In the genomic region with DNA sequence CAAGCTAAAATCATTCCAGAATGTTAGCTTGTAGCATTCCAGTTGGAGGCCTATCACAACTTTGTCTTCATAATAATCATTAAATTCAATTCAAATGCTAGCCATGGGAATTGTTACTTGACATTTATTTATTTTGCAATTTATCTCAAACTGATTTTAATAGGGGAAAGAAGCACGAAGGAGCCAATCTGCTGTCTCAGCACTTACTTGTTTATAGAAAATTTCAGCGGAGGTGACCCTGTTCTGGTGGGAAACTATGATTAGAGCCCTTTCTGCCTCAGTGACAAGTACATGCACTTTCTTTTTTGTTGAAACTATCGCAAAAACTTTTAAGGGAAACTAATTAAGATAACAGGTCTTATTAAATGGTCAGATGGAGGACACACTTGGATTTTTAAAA, we compare ENCODE assay signal across 24 mouse cellular contexts.
"Had no signal": no experiment of that assay in that cellular context is flagged by ENCODE, and none has a peak within 500 bp of the region (broad histone marks: within the 10 kb centered on the region; RNA-seq: fewer than 3 reads in every experiment).

No protein-coding gene starts in this region.

- H3K9me3 ChIP-seq: heart, embryonic 12.5 days; hindbrain, embryonic 13.5 days; hindbrain, embryonic 15.5 days; kidney, embryonic 15.5 days; limb, embryonic 13.5 days; limb, embryonic 15.5 days; liver, embryonic 12.5 days had no signal

- H3K4me3 ChIP-seq: heart, adult 2 months; heart, embryonic 12.5 days; hindbrain, embryonic 13.5 days; hindbrain, embryonic 15.5 days; kidney, embryonic 15.5 days; limb, embryonic 13.5 days; limb, embryonic 15.5 days; liver, embryonic 12.5 days had no signal

- H3K27me3 ChIP-seq: heart, embryonic 12.5 days; hindbrain, embryonic 13.5 days; hindbrain, embryonic 15.5 days; kidney, embryonic 15.5 days; limb, embryonic 13.5 days; limb, embryonic 15.5 days; liver, embryonic 12.5 days had no signal

- H3K4me1 ChIP-seq: heart, embryonic 12.5 days; hindbrain, embryonic 13.5 days; hindbrain, embryonic 15.5 days; kidney, embryonic 15.5 days; limb, embryonic 15.5 days; liver, embryonic 12.5 days had no signal

- H3K9ac ChIP-seq: heart, embryonic 12.5 days; hindbrain, embryonic 13.5 days; hindbrain, embryonic 15.5 days; kidney, embryonic 15.5 days; limb, embryonic 13.5 days; limb, embryonic 15.5 days; liver, embryonic 12.5 days; liver, embryonic 14.5 days had no signal

- DNase-seq: gastrocnemius, postnatal 14 days; gastrocnemius, postnatal 36 days; heart, adult 11 months; heart, adult 2 months; heart, postnatal 10 days; heart, postnatal 4 days; kidney, adult 11 months; kidney, adult 2 months; kidney, adult 9 months; kidney, postnatal 14 days; kidney, postnatal 36 days; layer of hippocampus, adult 9-11 months; layer of hippocampus, postnatal 36 days; left cerebral cortex, postnatal 4 days had no signal

- H3K36me3 ChIP-seq: heart, embryonic 12.5 days; hindbrain, embryonic 13.5 days; hindbrain, embryonic 15.5 days; kidney, embryonic 15.5 days; limb, embryonic 13.5 days; limb, embryonic 15.5 days; liver, embryonic 12.5 days had no signal

- H3K27ac ChIP-seq: heart, adult 2 months; hindbrain, embryonic 13.5 days; hindbrain, embryonic 15.5 days; hindbrain, postnatal 0 days; kidney, embryonic 15.5 days; kidney, postnatal 0 days; limb, embryonic 13.5 days; limb, embryonic 15.5 days; liver, embryonic 12.5 days; liver, embryonic 14.5 days had no signal

- H3K4me2 ChIP-seq: heart, embryonic 12.5 days; hindbrain, embryonic 13.5 days; hindbrain, embryonic 15.5 days; kidney, embryonic 15.5 days; limb, embryonic 13.5 days; limb, embryonic 15.5 days; liver, embryonic 12.5 days had no signal
